In the genomic region with DNA sequence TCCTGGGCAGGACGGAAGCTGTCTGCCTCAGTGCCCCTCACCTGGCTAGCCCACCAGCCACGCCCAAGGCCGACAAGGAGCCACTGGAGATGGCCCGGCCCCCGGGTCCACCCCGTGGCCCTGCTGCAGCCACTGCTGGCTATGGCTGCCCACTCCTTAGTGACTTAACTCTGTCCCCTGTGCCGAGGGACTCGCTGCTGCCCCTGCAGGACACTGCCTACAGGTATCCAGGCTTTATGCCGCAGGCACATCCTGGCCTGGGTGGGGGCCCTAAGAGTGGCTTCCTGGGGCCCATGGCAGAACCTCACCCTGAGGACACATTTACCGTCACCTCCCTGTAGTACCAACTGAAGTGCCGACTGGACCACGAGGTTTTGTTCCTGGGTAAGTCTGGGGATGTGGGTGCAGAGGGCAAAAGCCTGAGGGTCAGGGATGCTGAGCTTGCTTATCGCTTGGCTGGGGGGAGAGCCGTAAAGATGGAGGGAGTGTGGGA, we compare ENCODE assay signal across 17 mouse cellular contexts. TPM values are rescaled to one million over a fixed set of nuclear protein-coding genes. Genes with fewer than 3 reads are reported as not detected.
A peak's percentile ranks its signal among the peaks of the same experiment; 100 is the strongest.
DNase-seq lines count a peak whose midpoint lies in the region; ATAC-seq and TF ChIP-seq lines count a peak whose summit lies in the region.
"Had no signal": no experiment of that assay in that cellular context is flagged by ENCODE, and none has a peak within 500 bp of the region (broad histone marks: within the 10 kb centered on the region; RNA-seq: fewer than 3 reads in every experiment).

No protein-coding gene starts in this region.

- 94% methylated on average over 14 of the region's 14 CpGs for WGBS in forebrain, embryonic 10.5 days
- 92% methylated on average over 14 of the region's 14 CpGs for WGBS in forebrain, embryonic 16.5 days
- 91% methylated on average over 14 of the region's 14 CpGs for WGBS in kidney, postnatal 0 days
- WGBS in kidney, embryonic 16.5 days: 89% methylated on average over 14 of the region's 14 CpGs
- 95% methylated on average over 14 of the region's 14 CpGs for WGBS in midbrain, embryonic 13.5 days
- 95% methylated on average over 14 of the region's 14 CpGs for WGBS in midbrain, embryonic 10.5 days

- H3K36me3 ChIP-seq in forebrain, embryonic 10.5 days (replicated peaks): peaks cover 93% of the 10 kb centered on the region
- peaks cover 39% of the 10 kb centered on the region for H3K36me3 ChIP-seq in forebrain, embryonic 16.5 days (ENCODE audit: control insufficient read depth, insufficient read depth)
- H3K36me3 ChIP-seq in kidney, postnatal 0 days (ENCODE audit: insufficient read depth, low read length): peaks cover 63% of the 10 kb centered on the region
- peaks cover 75% of the 10 kb centered on the region for H3K36me3 ChIP-seq in kidney, embryonic 16.5 days (ENCODE audit: insufficient read depth, low read length)
- H3K36me3 ChIP-seq in midbrain, embryonic 13.5 days: peaks cover 75% of the 10 kb centered on the region
- H3K36me3 ChIP-seq in midbrain, embryonic 10.5 days: peaks cover 90% of the 10 kb centered on the region

- H3K9ac ChIP-seq in forebrain, embryonic 16.5 days (replicated peaks; ENCODE audit: low read depth, low read length): no peak overlapping the region
- no peak overlapping the region for H3K9ac ChIP-seq in kidney, postnatal 0 days (ENCODE audit: low read depth, low read length)
- H3K9ac ChIP-seq in kidney, embryonic 16.5 days (replicated peaks; ENCODE audit: low read length): no peak overlapping the region
- H3K9ac ChIP-seq in midbrain, embryonic 13.5 days (replicated peaks): no peak overlapping the region
- H3K9ac ChIP-seq: embryonic facial prominence, embryonic 12.5 days; liver, embryonic 12.5 days; neural tube, embryonic 13.5 days had no signal

- H3K27me3 ChIP-seq in forebrain, embryonic 10.5 days (ENCODE audit: poor library complexity, severe bottlenecking): no peaks in the 10 kb centered on the region
- no peaks in the 10 kb centered on the region for H3K27me3 ChIP-seq in forebrain, embryonic 16.5 days (replicated peaks; ENCODE audit: control insufficient read depth, insufficient read depth, low read length)
- H3K27me3 ChIP-seq in kidney, postnatal 0 days (ENCODE audit: insufficient read depth, low read length): no peaks in the 10 kb centered on the region
- no peaks in the 10 kb centered on the region for H3K27me3 ChIP-seq in kidney, embryonic 16.5 days (ENCODE audit: insufficient read depth, low read length)
- H3K27me3 ChIP-seq in midbrain, embryonic 13.5 days: no peaks in the 10 kb centered on the region
- H3K27me3 ChIP-seq in midbrain, embryonic 10.5 days (ENCODE audit: low read depth, poor library complexity, severe bottlenecking): no peaks in the 10 kb centered on the region
- H3K27me3 ChIP-seq: embryonic facial prominence, embryonic 12.5 days; liver, embryonic 12.5 days; neural tube, embryonic 13.5 days had no signal

- H3K27ac ChIP-seq in forebrain, embryonic 10.5 days: peak overlapping the region; percentile 1; the same call in 1 of the 2 replicates
- H3K27ac ChIP-seq in forebrain, embryonic 16.5 days (ENCODE audit: low read length): no peak overlapping the region
- no peak overlapping the region for H3K27ac ChIP-seq in kidney, postnatal 0 days
- no peak overlapping the region for H3K27ac ChIP-seq in kidney, embryonic 16.5 days (ENCODE audit: low read length)
- H3K27ac ChIP-seq in midbrain, embryonic 13.5 days: no peak overlapping the region
- H3K27ac ChIP-seq in midbrain, embryonic 10.5 days (replicated peaks): no peak overlapping the region; the same call in 1 of the 2 replicates
- H3K27ac ChIP-seq: embryonic facial prominence, embryonic 12.5 days; liver, embryonic 12.5 days; neural tube, embryonic 13.5 days had no signal

- no peaks in the 10 kb centered on the region for H3K9me3 ChIP-seq in forebrain, embryonic 10.5 days
- H3K9me3 ChIP-seq in forebrain, embryonic 16.5 days (ENCODE audit: control insufficient read depth, low read length): no peaks in the 10 kb centered on the region
- no peaks in the 10 kb centered on the region for H3K9me3 ChIP-seq in kidney, postnatal 0 days (replicated peaks; ENCODE audit: low read length)
- H3K9me3 ChIP-seq in kidney, embryonic 16.5 days (ENCODE audit: low read length): no peaks in the 10 kb centered on the region
- no peaks in the 10 kb centered on the region for H3K9me3 ChIP-seq in midbrain, embryonic 13.5 days
- H3K9me3 ChIP-seq in midbrain, embryonic 10.5 days (replicated peaks): no peaks in the 10 kb centered on the region
- H3K9me3 ChIP-seq: embryonic facial prominence, embryonic 12.5 days; liver, embryonic 12.5 days; neural tube, embryonic 13.5 days had no signal

- peaks cover 20% of the 10 kb centered on the region for H3K4me1 ChIP-seq in forebrain, embryonic 10.5 days
- H3K4me1 ChIP-seq in forebrain, embryonic 16.5 days (replicated peaks; ENCODE audit: control insufficient read depth, insufficient read depth, low read length): peaks cover 12% of the 10 kb centered on the region
- no peaks in the 10 kb centered on the region for H3K4me1 ChIP-seq in kidney, postnatal 0 days (replicated peaks; ENCODE audit: insufficient read depth, low read length)
- no peaks in the 10 kb centered on the region for H3K4me1 ChIP-seq in kidney, embryonic 16.5 days (ENCODE audit: insufficient read depth, low read length)
- peaks cover 19% of the 10 kb centered on the region for H3K4me1 ChIP-seq in midbrain, embryonic 13.5 days (replicated peaks)
- H3K4me1 ChIP-seq in midbrain, embryonic 10.5 days: peaks cover 32% of the 10 kb centered on the region
- H3K4me1 ChIP-seq: embryonic facial prominence, embryonic 12.5 days had no signal

- no peak overlapping the region for H3K4me3 ChIP-seq in forebrain, embryonic 10.5 days
- H3K4me3 ChIP-seq in forebrain, embryonic 16.5 days (replicated peaks; ENCODE audit: low read length): no peak overlapping the region
- no peak overlapping the region for H3K4me3 ChIP-seq in kidney, postnatal 0 days (replicated peaks; ENCODE audit: low read depth, low read length)
- no peak overlapping the region for H3K4me3 ChIP-seq in kidney, embryonic 16.5 days (ENCODE audit: low read length)
- H3K4me3 ChIP-seq in midbrain, embryonic 13.5 days (replicated peaks): no peak overlapping the region
- no peak overlapping the region for H3K4me3 ChIP-seq in midbrain, embryonic 10.5 days
- H3K4me3 ChIP-seq: embryonic facial prominence, embryonic 12.5 days; liver, embryonic 12.5 days; neural tube, embryonic 13.5 days had no signal

- ATAC-seq in forebrain, embryonic 16.5 days: no peak
- no peak for ATAC-seq in kidney, postnatal 0 days (replicated peaks; ENCODE audit: low FRiP score, low read depth)
- ATAC-seq in kidney, embryonic 16.5 days (ENCODE audit: low FRiP score, low TSS enrichment): no peak
- peak; percentile 21; the same call in 1 of the 2 replicates for ATAC-seq in midbrain, embryonic 13.5 days
- ATAC-seq in megakaryocyte progenitor cell, adult 5-6 weeks (replicated peaks; ENCODE audit: poor library complexity): peak; percentile 48
- ATAC-seq: liver, embryonic 12.5 days had no signal

- H3K4me2 ChIP-seq in forebrain, embryonic 16.5 days (ENCODE audit: low read length): no peak overlapping the region
- H3K4me2 ChIP-seq in kidney, postnatal 0 days (ENCODE audit: low read length): no peak overlapping the region
- H3K4me2 ChIP-seq in kidney, embryonic 16.5 days (replicated peaks; ENCODE audit: low read depth, low read length): no peak overlapping the region
- H3K4me2 ChIP-seq in midbrain, embryonic 13.5 days (replicated peaks): no peak overlapping the region
- H3K4me2 ChIP-seq: embryonic facial prominence, embryonic 12.5 days; liver, embryonic 12.5 days; neural tube, embryonic 13.5 days had no signal

- no peak for DNase-seq in forebrain, embryonic 10.5 days (ENCODE audit: extremely low spot score, low spot score)
- DNase-seq in kidney, postnatal 0 days (ENCODE audit: low spot score): no peak
- no peak for DNase-seq in midbrain, embryonic 10.5 days (ENCODE audit: low spot score)
- DNase-seq in natural killer cell, adult 2 months (ENCODE audit: low spot score in 2 of 2): no peak
- DNase-seq: cerebellum, postnatal 36 days; heart, postnatal 10 days; kidney, adult 9 months; lung, postnatal 36 days; right cerebral cortex, postnatal 4 days; thymus, adult 2 months had no signal

- peak; percentile 48 for TF ChIP-seq CTCF in kidney, postnatal 0 days (IDR thresholded peaks at IDR 0.05; ENCODE audit: low read depth)

RNA-seq across cellular contexts. Expression of gene Ahdc1, which starts 54.9 kb away (rescaled TPM):
- 5.8 and 7.4 TPM in 2 replicates for polyA plus RNA-seq in forebrain, embryonic 10.5 days (2016; fragmentation: Nextera tagmentation; extraction: Ambion mirVana)
- polyA plus RNA-seq in forebrain, embryonic 16.5 days (2015; fragmentation: Nextera tagmentation; extraction: Ambion mirVana): 13.0 and 13.7 TPM in 2 replicates
- 6.4 and 6.7 TPM in 2 replicates for polyA plus RNA-seq in kidney, postnatal 0 days (2015; fragmentation: Nextera tagmentation; extraction: Ambion mirVana)
- polyA plus RNA-seq in kidney, embryonic 16.5 days (2015; fragmentation: Nextera tagmentation; extraction: Ambion mirVana): 9.8 and 11.7 TPM in 2 replicates
- polyA plus RNA-seq in midbrain, embryonic 13.5 days (2015; fragmentation: Nextera tagmentation; extraction: Ambion mirVana): 10.4 and 12.6 TPM in 2 replicates
- 5.7 and 5.8 TPM in 2 replicates for polyA plus RNA-seq in midbrain, embryonic 10.5 days (2016; fragmentation: Nextera tagmentation; extraction: Ambion mirVana)
- 4.1 and 5.3 TPM in 2 replicates for total RNA-seq in megakaryocyte progenitor cell, adult 5-6 weeks (2015)
- total RNA-seq in megakaryocyte progenitor cell, adult 5-6 weeks (2017): 0.81 and 3.8 TPM in 2 replicates

Comparison
In these comparisons a context has a peak if more than half of its experiments do, and no peak if none do; other contexts are left out.
1. ATAC-seq: peak in midbrain, embryonic 13.5 days (single experiment) and megakaryocyte progenitor cell, adult 5-6 weeks (single experiment); none in forebrain, embryonic 16.5 days (single experiment), kidney, postnatal 0 days (single experiment) and kidney, embryonic 16.5 days (single experiment).